Mouse (Mus musculus): ENCODE measurements around the gene Aff1. TPM values are rescaled to one million over a fixed set of nuclear protein-coding genes. Genes with fewer than 3 reads are reported as not detected.

The Aff1 gene
- total RNA-seq, 2 experiments from 2014 or later, result 41.7 to 55.7 TPM

- DNase-seq, result peak; percentile 47 to 73
Observed at GRCm38 (mm10) chr5:103693041-103693641, 967 bp downstream of the Aff1 start.

- no peak for DNase-seq
Observed at GRCm38 (mm10) chr5:103694094-103694493, 1.9 kb downstream of the Aff1 start.

GRCm38 (mm10) chr5:103697875-103698491 lies 5.8 kb downstream of the Aff1 start:
- DNase-seq, result peak in 1 of 2 experiments; percentile 33

- DNase-seq, result no peak
Observed at GRCm38 (mm10) chr5:103698577-103698976, 6.4 kb downstream of the Aff1 start.

GRCm38 (mm10) chr5:103699537-103699936 lies 7.4 kb downstream of the Aff1 start:
- DNase-seq, result no peak

- no peak for DNase-seq
Observed at GRCm38 (mm10) chr5:103700661-103701060, 8.5 kb downstream of the Aff1 start.

GRCm38 (mm10) chr5:103701466-103701865 lies 9.3 kb downstream of the Aff1 start:
- no peak for DNase-seq

GRCm38 (mm10) chr5:103702527-103702926 lies 10.4 kb downstream of the Aff1 start:
- no peak for DNase-seq

- DNase-seq, result no peak
Observed at GRCm38 (mm10) chr5:103705331-103705730, 13.2 kb downstream of the Aff1 start.

GRCm38 (mm10) chr5:103705874-103706273 lies 13.7 kb downstream of the Aff1 start:
- no peak for DNase-seq

GRCm38 (mm10) chr5:103709044-103709443 lies 16.9 kb downstream of the Aff1 start:
- no peak for DNase-seq

GRCm38 (mm10) chr5:103711886-103712285 lies 19.7 kb downstream of the Aff1 start:
- DNase-seq, result no peak

- DNase-seq, result no peak
Observed at GRCm38 (mm10) chr5:103713422-103713821, 21.2 kb downstream of the Aff1 start.

GRCm38 (mm10) chr5:103714943-103715342 lies 22.8 kb downstream of the Aff1 start:
- DNase-seq, result no peak

GRCm38 (mm10) chr5:103716824-103717342 lies 24.7 kb downstream of the Aff1 start:
- DNase-seq, result no peak

GRCm38 (mm10) chr5:103719131-103719530 lies 27.0 kb downstream of the Aff1 start:
- DNase-seq, result no peak

- DNase-seq, result no peak
Observed at GRCm38 (mm10) chr5:103719851-103720250, 27.7 kb downstream of the Aff1 start.

- no peak for DNase-seq
Observed at GRCm38 (mm10) chr5:103720967-103721366, 28.8 kb downstream of the Aff1 start.

- peak in 1 of 2 experiments; percentile 39 for DNase-seq
Observed at GRCm38 (mm10) chr5:103721490-103721889, 29.3 kb downstream of the Aff1 start.

GRCm38 (mm10) chr5:103722721-103723120 lies 30.5 kb downstream of the Aff1 start:
- no peak for DNase-seq

GRCm38 (mm10) chr5:103724384-103724783 lies 32.2 kb downstream of the Aff1 start:
- DNase-seq, result no peak

GRCm38 (mm10) chr5:103724823-103725222 lies 32.6 kb downstream of the Aff1 start:
- no peak for DNase-seq

GRCm38 (mm10) chr5:103725268-103726149 lies 33.3 kb downstream of the Aff1 start:
- DNase-seq, result no peak
